Mouse (Mus musculus): ENCODE measurements around the gene Cdk6.
"Not testable (repeated sequence)": the region's sequence is repeated elsewhere in the genome, so short reads cannot be mapped to it uniquely, and the experiment has no call there.

DNA sequence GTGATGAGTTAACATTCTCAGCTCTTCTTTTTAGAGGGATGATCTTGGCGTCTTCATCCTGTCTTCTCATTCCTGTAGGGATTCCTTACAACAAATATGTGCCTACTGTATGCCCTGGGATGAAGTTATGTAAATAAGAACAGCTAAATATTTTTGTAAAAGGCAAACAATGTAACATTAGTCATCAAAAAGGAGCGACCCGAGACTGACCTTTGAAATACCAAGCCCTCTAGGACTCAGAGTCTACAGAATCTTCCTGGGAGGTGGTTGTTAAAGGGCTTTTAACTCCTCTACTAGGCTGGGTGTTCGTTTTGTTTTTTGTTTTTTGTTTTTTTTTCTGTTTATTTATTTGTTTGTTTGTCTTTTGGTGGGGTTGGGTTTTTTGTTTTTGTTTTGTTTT, 4.3 kb downstream of the Cdk6 start:
- not testable (repeated sequence) for TF ChIP-seq CTCF (IDR thresholded peaks at IDR 0.05); POLR2A (IDR thresholded peaks at IDR 0.05; ENCODE audit: insufficient read depth, low read depth, low read length); EP300 (IDR thresholded peaks at IDR 0.05; ENCODE audit: insufficient read depth, low read depth, low read length)

Measured in heart, adult 2 months (tissue).